Mouse (Mus musculus): ENCODE measurements around the gene Poglut1.

- TF ChIP-seq POLR2A (IDR thresholded peaks at IDR 0.05; ENCODE audit: low read depth, low read length) (no peak), CTCF (IDR thresholded peaks at IDR 0.05; ENCODE audit: extremely low read depth, insufficient read depth, insufficient read length, insufficient replicate concordance) (no peak)
Measured at GRCm38 (mm10) chr16:38563516-38563915, 13.5 kb upstream of the Poglut1 start.

All from spleen, adult 2 months (tissue).